Mouse (Mus musculus): Measurements from ENCODE around the gene Usp46. TPM values are rescaled to one million over a fixed set of nuclear protein-coding genes. Genes with fewer than 3 reads are reported as not detected.

Usp46 gene
- polyA plus RNA-seq, 1 experiment from 2014 or later, result 38.4 TPM

DNA sequence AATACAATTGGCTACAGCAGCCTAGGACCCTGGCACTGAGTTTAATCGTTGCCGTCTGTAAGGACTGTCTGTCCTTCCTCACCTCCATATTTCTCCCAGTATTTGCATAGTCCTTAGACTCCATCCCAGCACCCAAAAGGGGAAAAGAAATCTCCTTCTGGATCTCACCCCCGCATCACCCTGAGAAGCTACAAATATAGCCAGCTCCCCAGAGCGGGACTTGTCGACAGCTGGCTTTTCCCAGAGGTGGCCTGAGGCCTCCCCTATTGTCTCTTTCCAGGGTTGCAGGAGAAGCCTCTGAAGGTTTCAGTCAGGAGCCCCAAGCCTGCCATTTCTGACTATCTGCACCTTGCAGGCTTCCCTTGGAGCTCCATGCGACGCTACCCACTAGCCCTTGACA is 23.6 kb downstream of the Usp46 start:
- Histone ChIP-seq H3K36me3 (ENCODE audit: control insufficient read depth, insufficient read depth, low read length) (no peaks in the 10 kb centered on the region), H3K9me3 (ENCODE audit: control insufficient read depth, low read length) (no peaks in the 10 kb centered on the region), H3K27me3 (ENCODE audit: control insufficient read depth, insufficient read depth, low read length) (no peaks in the 10 kb centered on the region), H3K27ac (ENCODE audit: low read depth, low read length) (no peak overlapping the region), H3K4me3 (ENCODE audit: low read depth, low read length) (no peak overlapping the region), H3K9ac (ENCODE audit: low read depth, low read length) (no peak overlapping the region), H3K4me2 (replicated peaks; ENCODE audit: low read depth, low read length) (no peak overlapping the region), H3K4me1 (replicated peaks; ENCODE audit: control insufficient read depth, insufficient read depth, low read length) (no peaks in the 10 kb centered on the region)
- 83% methylated on average over 7 of the region's 7 CpGs for WGBS
- DNase-seq (ENCODE audit: low spot score), result no peak
- ATAC-seq (ENCODE audit: low FRiP score), result no peak

- H3K27me3 ChIP-seq (ENCODE audit: control insufficient read depth, insufficient read depth, low read length), result no peaks in the 10 kb centered on the region
- no peak overlapping the region for H3K9ac ChIP-seq (ENCODE audit: low read depth, low read length)
- no peaks in the 10 kb centered on the region for H3K9me3 ChIP-seq (ENCODE audit: control insufficient read depth, low read length)
- H3K27ac ChIP-seq (ENCODE audit: low read depth, low read length), result no peak overlapping the region
- 71% methylated on average over 6 of the region's 6 CpGs for WGBS
- H3K36me3 ChIP-seq (ENCODE audit: control insufficient read depth, insufficient read depth, low read length), result no peaks in the 10 kb centered on the region
- ATAC-seq (ENCODE audit: low FRiP score) (no peak), DNase-seq (ENCODE audit: low spot score) (no peak)
- no peaks in the 10 kb centered on the region for H3K4me1 ChIP-seq (replicated peaks; ENCODE audit: control insufficient read depth, insufficient read depth, low read length)
- H3K4me3 ChIP-seq (ENCODE audit: low read depth, low read length), result no peak overlapping the region
- no peak overlapping the region for H3K4me2 ChIP-seq (replicated peaks; ENCODE audit: low read depth, low read length)
These were observed 25.4 kb downstream of the Usp46 start for GRCm38 (mm10) chr5:74042796-74043340.

- 95% methylated on average over 4 of the region's 4 CpGs for WGBS
- no peak for ATAC-seq (ENCODE audit: low FRiP score)
These were observed 27.7 kb downstream of the Usp46 start for GRCm38 (mm10) chr5:74040541-74040940.

GRCm38 (mm10) chr5:74035454-74035853 is 32.8 kb downstream of the Usp46 start:
- H3K27ac ChIP-seq (ENCODE audit: low read depth, low read length), result no peak overlapping the region
- no peak overlapping the region for H3K9ac ChIP-seq (ENCODE audit: low read depth, low read length)
- H3K36me3 ChIP-seq (ENCODE audit: control insufficient read depth, insufficient read depth, low read length), result no peaks in the 10 kb centered on the region
- no peaks in the 10 kb centered on the region for H3K4me1 ChIP-seq (replicated peaks; ENCODE audit: control insufficient read depth, insufficient read depth, low read length)
- H3K4me3 ChIP-seq (ENCODE audit: low read depth, low read length), result no peak overlapping the region
- no peaks in the 10 kb centered on the region for H3K27me3 ChIP-seq (ENCODE audit: control insufficient read depth, insufficient read depth, low read length)
- DNase-seq (ENCODE audit: low spot score) (no peak), ATAC-seq (ENCODE audit: low FRiP score) (no peak)
- no peaks in the 10 kb centered on the region for H3K9me3 ChIP-seq (ENCODE audit: control insufficient read depth, low read length)
- WGBS, result 84% methylated on average over 2 of the region's 2 CpGs
- H3K4me2 ChIP-seq (replicated peaks; ENCODE audit: low read depth, low read length), result no peak overlapping the region

More at GRCm38 (mm10) chr5:74040541-74040940, 27.7 kb downstream of the Usp46 start:
- no peak for DNase-seq (ENCODE audit: low spot score)
- Histone ChIP-seq H3K27ac (ENCODE audit: low read depth, low read length) (no peak overlapping the region), H3K4me1 (replicated peaks; ENCODE audit: control insufficient read depth, insufficient read depth, low read length) (no peaks in the 10 kb centered on the region), H3K36me3 (ENCODE audit: control insufficient read depth, insufficient read depth, low read length) (no peaks in the 10 kb centered on the region), H3K4me3 (ENCODE audit: low read depth, low read length) (no peak overlapping the region), H3K9ac (ENCODE audit: low read depth, low read length) (no peak overlapping the region), H3K27me3 (ENCODE audit: control insufficient read depth, insufficient read depth, low read length) (no peaks in the 10 kb centered on the region), H3K4me2 (replicated peaks; ENCODE audit: low read depth, low read length) (no peak overlapping the region), H3K9me3 (ENCODE audit: control insufficient read depth, low read length) (no peaks in the 10 kb centered on the region)

DNA sequence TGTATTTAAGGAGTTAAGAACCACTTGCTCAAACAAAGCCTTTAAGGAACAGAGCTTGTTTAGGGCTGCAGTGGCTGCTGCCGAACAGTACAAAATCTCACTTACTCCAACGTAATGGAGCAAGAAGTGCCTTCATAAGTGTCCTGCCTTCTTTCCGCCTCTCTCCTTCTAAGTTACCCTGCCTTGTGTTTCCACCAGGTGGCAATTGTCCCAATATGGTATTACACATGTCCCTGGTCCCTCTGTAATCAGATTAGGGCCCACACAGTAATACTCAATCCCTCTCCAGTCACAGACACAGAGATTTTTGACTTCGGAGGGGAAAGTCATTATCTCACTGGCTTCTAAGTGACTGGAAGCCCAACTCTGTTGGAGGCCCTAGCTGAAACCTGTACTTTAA is 34.1 kb downstream of the Usp46 start:
- no peaks in the 10 kb centered on the region for H3K4me1 ChIP-seq (replicated peaks; ENCODE audit: control insufficient read depth, insufficient read depth, low read length)
- no peaks in the 10 kb centered on the region for H3K9me3 ChIP-seq (ENCODE audit: control insufficient read depth, low read length)
- no peak overlapping the region for H3K27ac ChIP-seq (ENCODE audit: low read depth, low read length)
- ATAC-seq (ENCODE audit: low FRiP score), result no peak
- H3K36me3 ChIP-seq (ENCODE audit: control insufficient read depth, insufficient read depth, low read length), result no peaks in the 10 kb centered on the region
- H3K4me3 ChIP-seq (ENCODE audit: low read depth, low read length), result no peak overlapping the region
- no peak overlapping the region for H3K4me2 ChIP-seq (replicated peaks; ENCODE audit: low read depth, low read length)
- WGBS, result 93% methylated on average over 4 of the region's 4 CpGs
- no peaks in the 10 kb centered on the region for H3K27me3 ChIP-seq (ENCODE audit: control insufficient read depth, insufficient read depth, low read length)
- no peak overlapping the region for H3K9ac ChIP-seq (ENCODE audit: low read depth, low read length)
- no peak for DNase-seq (ENCODE audit: low spot score)

DNA sequence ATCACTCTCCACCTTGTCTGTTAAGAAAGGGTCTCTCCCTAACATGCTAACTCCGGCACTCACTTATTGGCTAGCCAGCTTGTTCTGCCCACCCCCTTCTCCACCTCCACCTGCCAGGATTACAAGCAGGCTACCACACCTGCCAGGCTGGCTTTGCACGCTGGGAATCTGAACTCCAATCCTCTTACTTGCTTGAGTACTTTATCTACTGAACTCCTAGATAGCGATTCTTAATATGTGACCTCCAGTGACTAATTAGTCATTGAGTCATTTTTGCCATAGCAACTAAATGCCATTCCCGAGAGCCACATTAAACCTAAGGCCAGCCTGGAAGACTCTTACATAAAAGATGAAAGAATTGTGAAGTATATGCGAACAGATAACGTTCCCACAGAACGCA is 38.4 kb downstream of the Usp46 start:
- no peak overlapping the region for H3K27ac ChIP-seq (ENCODE audit: low read depth, low read length)
- WGBS, result 87% methylated on average over 7 of the region's 7 CpGs
- no peaks in the 10 kb centered on the region for H3K9me3 ChIP-seq (ENCODE audit: control insufficient read depth, low read length)
- H3K9ac ChIP-seq (ENCODE audit: low read depth, low read length), result no peak overlapping the region
- no peaks in the 10 kb centered on the region for H3K4me1 ChIP-seq (replicated peaks; ENCODE audit: control insufficient read depth, insufficient read depth, low read length)
- ATAC-seq (ENCODE audit: low FRiP score) (no peak), DNase-seq (ENCODE audit: low spot score) (no peak)
- no peaks in the 10 kb centered on the region for H3K36me3 ChIP-seq (ENCODE audit: control insufficient read depth, insufficient read depth, low read length)
- no peaks in the 10 kb centered on the region for H3K27me3 ChIP-seq (ENCODE audit: control insufficient read depth, insufficient read depth, low read length)
- H3K4me3 ChIP-seq (ENCODE audit: low read depth, low read length), result no peak overlapping the region
- H3K4me2 ChIP-seq (replicated peaks; ENCODE audit: low read depth, low read length), result no peak overlapping the region

DNA sequence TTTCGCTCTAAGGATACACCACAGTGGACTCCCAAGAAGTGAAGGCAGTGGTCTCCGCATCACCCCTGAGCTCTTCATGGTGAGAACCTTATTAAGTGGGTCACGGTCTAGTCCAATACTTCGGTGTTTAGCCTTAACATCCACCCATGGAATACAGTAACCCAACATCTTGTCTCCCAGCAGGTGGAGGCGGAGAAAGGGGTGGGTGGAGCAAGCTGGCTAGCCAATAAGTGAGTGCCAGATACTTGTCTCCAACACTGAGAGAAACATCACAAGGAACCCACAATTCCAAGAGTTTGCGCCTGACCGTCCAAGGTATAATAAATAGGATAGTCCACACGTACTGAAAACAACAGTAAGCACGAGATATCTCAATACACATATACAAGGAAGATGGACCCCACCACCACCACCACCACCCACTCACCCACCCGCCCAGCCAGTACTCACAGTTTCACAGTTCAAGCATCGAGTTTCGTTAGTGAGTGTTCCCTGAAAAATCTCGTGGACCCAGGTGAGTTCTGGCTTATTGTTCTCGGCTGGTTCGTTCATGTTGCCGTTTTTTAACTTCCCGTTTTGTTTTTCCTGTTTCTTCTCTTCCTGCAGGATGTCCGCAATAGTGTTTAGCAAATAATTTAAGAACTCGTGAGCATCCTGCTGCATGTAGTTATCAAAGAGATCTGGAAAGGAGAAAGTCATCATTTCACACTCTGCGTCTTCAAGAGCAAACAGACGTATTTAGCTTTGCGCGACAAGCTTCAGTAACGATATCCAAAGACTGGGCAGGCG is 39.3 kb downstream of the Usp46 start:
- no peak overlapping the region for H3K4me3 ChIP-seq (ENCODE audit: low read depth, low read length)
- no peaks in the 10 kb centered on the region for H3K36me3 ChIP-seq (ENCODE audit: control insufficient read depth, insufficient read depth, low read length)
- ATAC-seq (ENCODE audit: low FRiP score) (no peak), DNase-seq (ENCODE audit: low spot score) (no peak)
- no peak overlapping the region for H3K27ac ChIP-seq (ENCODE audit: low read depth, low read length)
- WGBS, result 95% methylated on average over 25 of the region's 25 CpGs
- no peaks in the 10 kb centered on the region for H3K27me3 ChIP-seq (ENCODE audit: control insufficient read depth, insufficient read depth, low read length)
- H3K4me1 ChIP-seq (replicated peaks; ENCODE audit: control insufficient read depth, insufficient read depth, low read length), result no peaks in the 10 kb centered on the region
- H3K4me2 ChIP-seq (replicated peaks; ENCODE audit: low read depth, low read length), result no peak overlapping the region
- H3K9me3 ChIP-seq (ENCODE audit: control insufficient read depth, low read length), result no peaks in the 10 kb centered on the region
- H3K9ac ChIP-seq (ENCODE audit: low read depth, low read length), result no peak overlapping the region

DNA sequence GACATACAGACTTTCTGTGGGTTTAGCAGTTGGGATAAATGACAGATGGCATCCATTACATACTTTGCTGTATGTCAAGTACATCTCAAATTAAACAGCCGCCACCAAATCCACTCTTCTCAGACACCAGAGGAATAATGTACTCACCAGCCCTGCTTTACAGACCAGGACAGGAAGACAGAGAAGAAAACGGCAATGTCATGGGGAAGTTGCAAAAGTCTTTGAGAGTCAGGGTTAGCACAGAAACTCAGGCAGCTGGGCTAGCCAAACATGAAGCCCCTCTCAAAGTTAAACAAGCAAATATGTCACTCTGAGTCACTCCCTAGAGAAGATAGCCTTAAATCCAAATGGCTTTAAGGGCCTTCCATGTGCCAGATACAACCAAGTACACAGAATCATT is 40.0 kb downstream of the Usp46 start:
- Histone ChIP-seq H3K9ac (ENCODE audit: low read depth, low read length) (no peak overlapping the region), H3K4me3 (ENCODE audit: low read depth, low read length) (no peak overlapping the region), H3K4me1 (replicated peaks; ENCODE audit: control insufficient read depth, insufficient read depth, low read length) (no peaks in the 10 kb centered on the region), H3K4me2 (replicated peaks; ENCODE audit: low read depth, low read length) (no peak overlapping the region), H3K9me3 (ENCODE audit: control insufficient read depth, low read length) (no peaks in the 10 kb centered on the region), H3K36me3 (ENCODE audit: control insufficient read depth, insufficient read depth, low read length) (no peaks in the 10 kb centered on the region), H3K27me3 (ENCODE audit: control insufficient read depth, insufficient read depth, low read length) (no peaks in the 10 kb centered on the region), H3K27ac (ENCODE audit: low read depth, low read length) (no peak overlapping the region)
- no peak for ATAC-seq (ENCODE audit: low FRiP score)
- 86% methylated on average over 2 of the region's 2 CpGs for WGBS
- DNase-seq (ENCODE audit: low spot score), result no peak

DNA sequence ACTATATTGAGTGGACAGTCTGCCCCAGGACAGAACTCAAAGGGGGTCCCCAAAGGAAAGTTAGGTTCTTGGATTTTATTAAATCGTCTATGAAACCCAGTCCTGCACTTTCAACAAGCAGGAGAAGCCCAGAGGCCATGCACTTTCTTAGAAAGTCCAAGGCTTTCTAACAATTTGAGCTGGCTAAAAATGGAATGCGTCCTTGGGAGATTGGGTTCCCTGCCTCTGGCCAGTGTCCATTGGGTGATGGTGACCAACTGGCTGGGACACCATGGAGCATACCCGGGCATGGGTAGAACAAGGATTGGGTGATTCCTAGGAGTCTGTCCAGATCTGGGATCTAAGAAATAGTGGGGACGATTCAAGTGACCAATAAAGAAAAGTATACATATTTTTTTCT is 47.7 kb downstream of the Usp46 start:
- Histone ChIP-seq H3K9me3 (ENCODE audit: control insufficient read depth, low read length) (no peaks in the 10 kb centered on the region), H3K27me3 (ENCODE audit: control insufficient read depth, insufficient read depth, low read length) (no peaks in the 10 kb centered on the region), H3K4me1 (replicated peaks; ENCODE audit: control insufficient read depth, insufficient read depth, low read length) (no peaks in the 10 kb centered on the region), H3K36me3 (ENCODE audit: control insufficient read depth, insufficient read depth, low read length) (no peaks in the 10 kb centered on the region), H3K9ac (ENCODE audit: low read depth, low read length) (no peak overlapping the region), H3K27ac (ENCODE audit: low read depth, low read length) (no peak overlapping the region), H3K4me3 (ENCODE audit: low read depth, low read length) (no peak overlapping the region), H3K4me2 (replicated peaks; ENCODE audit: low read depth, low read length) (no peak overlapping the region)
- DNase-seq (ENCODE audit: low spot score) (no peak), ATAC-seq (ENCODE audit: low FRiP score) (no peak)
- 86% methylated on average over 4 of the region's 4 CpGs for WGBS
